Mouse (Mus musculus): ENCODE results near the gene Strn. TPM values are rescaled to one million over a fixed set of nuclear protein-coding genes. Genes with fewer than 3 reads are reported as not detected.

The Strn gene
- polyA plus RNA-seq, 1 experiment = 5.6 TPM

- TF ChIP-seq CTCF (IDR thresholded peaks at IDR 0.05; ENCODE audit: extremely low read depth, insufficient read length, insufficient replicate concordance, low read depth, low read length) = no peak
- TF ChIP-seq POLR2A (IDR thresholded peaks at IDR 0.05; ENCODE audit: low read depth, low read length) = no peak
- Histone ChIP-seq H3K27ac (ENCODE audit: insufficient read depth, low read depth, low read length) (no peak overlapping the region), H3K4me3 (ENCODE audit: low read depth, low read length) (no peak overlapping the region), H3K36me3 (ENCODE audit: control insufficient read depth, insufficient read depth, low read length) (no peaks in the 10 kb centered on the region), H3K4me1 (ENCODE audit: control insufficient read depth, insufficient read depth, insufficient read length, low read length) (no peaks in the 10 kb centered on the region), H3K27me3 (ENCODE audit: control insufficient read depth, insufficient read depth, low read length) (no peaks in the 10 kb centered on the region)
- 94% methylated on average over 19 of the region's 19 CpGs for WGBS
Measured at GRCm38 (mm10) chr17:78624941-78625340, 112.1 kb downstream of the Strn start.

GRCm38 (mm10) chr17:78621863-78622262 is 115.1 kb downstream of the Strn start:
- Histone ChIP-seq H3K27me3 (ENCODE audit: control insufficient read depth, insufficient read depth, low read length) (no peaks in the 10 kb centered on the region), H3K4me1 (ENCODE audit: control insufficient read depth, insufficient read depth, insufficient read length, low read length) (no peaks in the 10 kb centered on the region), H3K27ac (ENCODE audit: insufficient read depth, low read depth, low read length) (no peak overlapping the region), H3K4me3 (ENCODE audit: low read depth, low read length) (no peak overlapping the region), H3K36me3 (ENCODE audit: control insufficient read depth, insufficient read depth, low read length) (no peaks in the 10 kb centered on the region)
- no peak for TF ChIP-seq CTCF (IDR thresholded peaks at IDR 0.05; ENCODE audit: extremely low read depth, insufficient read length, insufficient replicate concordance, low read depth, low read length)
- TF ChIP-seq POLR2A (IDR thresholded peaks at IDR 0.05; ENCODE audit: low read depth, low read length) = no peak
- WGBS = 80% methylated on average over 4 of the region's 4 CpGs

- H3K27me3 ChIP-seq (ENCODE audit: control insufficient read depth, insufficient read depth, low read length) = no peaks in the 10 kb centered on the region
- no peaks in the 10 kb centered on the region for H3K36me3 ChIP-seq (ENCODE audit: control insufficient read depth, insufficient read depth, low read length)
- H3K4me3 ChIP-seq (ENCODE audit: low read depth, low read length) = no peak overlapping the region
- H3K27ac ChIP-seq (ENCODE audit: insufficient read depth, low read depth, low read length) = no peak overlapping the region
- WGBS = 70% methylated on average over 4 of the region's 4 CpGs
- H3K4me1 ChIP-seq (ENCODE audit: control insufficient read depth, insufficient read depth, insufficient read length, low read length) = no peaks in the 10 kb centered on the region
- TF ChIP-seq CTCF (IDR thresholded peaks at IDR 0.05; ENCODE audit: extremely low read depth, insufficient read length, insufficient replicate concordance, low read depth, low read length) = no peak
- TF ChIP-seq POLR2A (IDR thresholded peaks at IDR 0.05; ENCODE audit: low read depth, low read length) = no peak
Measured at GRCm38 (mm10) chr17:78620740-78621139, 116.3 kb downstream of the Strn start.

GRCm38 (mm10) chr17:78619981-78620380 is 117.0 kb downstream of the Strn start:
- WGBS = 86% methylated on average over 7 of the region's 7 CpGs
- Histone ChIP-seq H3K27me3 (ENCODE audit: control insufficient read depth, insufficient read depth, low read length) (no peaks in the 10 kb centered on the region), H3K27ac (ENCODE audit: insufficient read depth, low read depth, low read length) (no peak overlapping the region), H3K36me3 (ENCODE audit: control insufficient read depth, insufficient read depth, low read length) (no peaks in the 10 kb centered on the region), H3K4me3 (ENCODE audit: low read depth, low read length) (no peak overlapping the region), H3K4me1 (ENCODE audit: control insufficient read depth, insufficient read depth, insufficient read length, low read length) (no peaks in the 10 kb centered on the region)
- TF ChIP-seq CTCF (IDR thresholded peaks at IDR 0.05; ENCODE audit: extremely low read depth, insufficient read length, insufficient replicate concordance, low read depth, low read length) (no peak), POLR2A (IDR thresholded peaks at IDR 0.05; ENCODE audit: low read depth, low read length) (no peak)

GRCm38 (mm10) chr17:78618164-78618693 is 118.8 kb downstream of the Strn start:
- Histone ChIP-seq H3K27ac (ENCODE audit: insufficient read depth, low read depth, low read length) (no peak overlapping the region), H3K4me1 (ENCODE audit: control insufficient read depth, insufficient read depth, insufficient read length, low read length) (no peaks in the 10 kb centered on the region), H3K36me3 (ENCODE audit: control insufficient read depth, insufficient read depth, low read length) (no peaks in the 10 kb centered on the region), H3K27me3 (ENCODE audit: control insufficient read depth, insufficient read depth, low read length) (no peaks in the 10 kb centered on the region), H3K4me3 (ENCODE audit: low read depth, low read length) (no peak overlapping the region)
- TF ChIP-seq POLR2A (IDR thresholded peaks at IDR 0.05; ENCODE audit: low read depth, low read length) (no peak), CTCF (IDR thresholded peaks at IDR 0.05; ENCODE audit: extremely low read depth, insufficient read length, insufficient replicate concordance, low read depth, low read length) (no peak)
- 81% methylated on average over 5 of the region's 5 CpGs for WGBS

- Histone ChIP-seq H3K4me3 (ENCODE audit: low read depth, low read length) (no peak overlapping the region), H3K27me3 (ENCODE audit: control insufficient read depth, insufficient read depth, low read length) (no peaks in the 10 kb centered on the region), H3K27ac (ENCODE audit: insufficient read depth, low read depth, low read length) (no peak overlapping the region), H3K36me3 (ENCODE audit: control insufficient read depth, insufficient read depth, low read length) (no peaks in the 10 kb centered on the region), H3K4me1 (ENCODE audit: control insufficient read depth, insufficient read depth, insufficient read length, low read length) (no peaks in the 10 kb centered on the region)
- WGBS = 70% methylated on average over 3 of the region's 3 CpGs
- TF ChIP-seq POLR2A (IDR thresholded peaks at IDR 0.05; ENCODE audit: low read depth, low read length) = no peak
- TF ChIP-seq CTCF (IDR thresholded peaks at IDR 0.05; ENCODE audit: extremely low read depth, insufficient read length, insufficient replicate concordance, low read depth, low read length) = no peak
Measured at GRCm38 (mm10) chr17:78615096-78615495, 121.9 kb downstream of the Strn start.

- Histone ChIP-seq H3K4me1 (ENCODE audit: control insufficient read depth, insufficient read depth, insufficient read length, low read length) (no peaks in the 10 kb centered on the region), H3K27me3 (ENCODE audit: control insufficient read depth, insufficient read depth, low read length) (no peaks in the 10 kb centered on the region), H3K36me3 (ENCODE audit: control insufficient read depth, insufficient read depth, low read length) (no peaks in the 10 kb centered on the region), H3K4me3 (ENCODE audit: low read depth, low read length) (no peak overlapping the region), H3K27ac (ENCODE audit: insufficient read depth, low read depth, low read length) (no peak overlapping the region)
- no peak for TF ChIP-seq POLR2A (IDR thresholded peaks at IDR 0.05; ENCODE audit: low read depth, low read length)
- no peak for TF ChIP-seq CTCF (IDR thresholded peaks at IDR 0.05; ENCODE audit: extremely low read depth, insufficient read length, insufficient replicate concordance, low read depth, low read length)
- 75% methylated on average over 2 of the region's 2 CpGs for WGBS
Measured at GRCm38 (mm10) chr17:78614481-78614880, 122.5 kb downstream of the Strn start.
